Mouse (Mus musculus) layer of hippocampus, adult 2 months (tissue): ENCODE measurements around the gene Cdkl4. TPM values are rescaled to one million over a fixed set of nuclear protein-coding genes. Genes with fewer than 3 reads are reported as not detected.

Source experiments
- DNase-seq, 2 experiments: peaks; one replicate each; pipeline ENCODE4 v3.0.0; 2022; ENCODE audit warnings: low spot score in 2 of 2
- H3K27ac ChIP-seq: fragments of 200-600 bp; 2 replicates; pipeline ENCODE4 v1.8.1; 2022
- H3K4me3 ChIP-seq: fragments of 200-600 bp; 2 replicates; pipeline ENCODE4 v1.8.1; 2022; ENCODE audit warnings: mild to moderate bottlenecking
- CTCF ChIP-seq: fragments of 200-600 bp; conservative IDR thresholded peaks from 2 replicates; pipeline ENCODE4 v1.8.1; 2022; ENCODE audit warnings: antibody characterized with exemption, mild to moderate bottlenecking, moderate library complexity
- total RNA-seq, 2 experiments: library from RNA; stranded (reverse); gene quantifications; 2 replicates each; pipeline ENCODE4 v1.2.3; 2021

Cdkl4 gene
- total RNA-seq, 2 experiments from 2014 or later: 14.0 to 16.3 TPM

- DNase-seq: no peak
- H3K4me3 ChIP-seq: no peak overlapping the region
- H3K27ac ChIP-seq: no peak overlapping the region
- TF ChIP-seq CTCF: no peak
Observed at GRCm38 (mm10) chr17:80477679-80478078, 99.9 kb downstream of the Cdkl4 start.

GRCm38 (mm10) chr17:80476496-80476895, 101.1 kb downstream of the Cdkl4 start:
- H3K27ac ChIP-seq: no peak overlapping the region
- H3K4me3 ChIP-seq: no peak overlapping the region
- DNase-seq: no peak
- TF ChIP-seq CTCF: no peak

Other genes starting within 250 kb of the Cdkl4 start
- 1 to 10 TPM in 1 of 2 experiments, not detected in 1; 1.5 TPM for gene Gm10190, start 204.3 kb downstream of the Cdkl4 start, total RNA-seq
- gene Sos1, start 97.4 kb downstream of the Cdkl4 start, total RNA-seq: 10 to 100 TPM; 35.2 to 36.8 TPM
- 10 to 100 TPM; 92.9 to 94.1 TPM for gene Map4k3, start 150.7 kb upstream of the Cdkl4 start, total RNA-seq